Mouse (Mus musculus) lung, adult 2 months (tissue): ENCODE measurements at regions not wholly inside any gene's neighbourhood (a gene's known extent, or its start where the extent isn't known, plus 50 kb on each side); places are given as distances from the start of the nearest gene placed in this dataset.

ENCODE experiments used
- CTCF ChIP-seq: fragments of 200-500 bp; IDR thresholded peaks from 2 replicates; pipeline ENCODE4 v1.5.1; 2011; ENCODE audit warnings: mild to moderate bottlenecking, low read length, control low read depth; ENCODE audit not compliant: insufficient read depth
- POLR2A ChIP-seq: fragments of 200-500 bp; IDR thresholded peaks from 2 replicates; pipeline ENCODE4 v1.6.1; 2011; ENCODE audit warnings: low read depth, mild to moderate bottlenecking, control low read depth, low read length, borderline replicate concordance; ENCODE audit errors: extremely low read depth

DNA sequence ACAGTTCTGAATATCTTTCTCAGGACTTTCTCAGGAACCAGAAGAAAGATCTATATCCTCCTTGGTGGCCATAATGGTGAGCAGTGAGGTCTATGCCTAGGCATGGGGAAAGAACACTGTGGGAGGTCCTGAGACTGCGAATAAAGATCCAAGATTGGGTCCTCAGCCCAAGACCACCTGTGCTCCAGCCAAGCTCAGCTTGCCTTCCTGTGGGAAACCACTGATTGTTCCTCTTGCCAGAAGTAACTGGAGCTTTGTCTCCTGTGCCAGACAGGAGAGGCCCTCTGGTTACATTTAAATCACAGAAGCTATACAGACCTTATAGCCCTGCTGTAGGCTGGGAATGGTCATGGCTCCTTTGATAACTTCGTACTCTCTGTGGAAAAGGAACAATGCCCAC is 148.8 kb upstream of the Sh3bp4 start:
- TF ChIP-seq POLR2A (no peak), CTCF (no peak)
